Mouse (Mus musculus) brain, adult 2 months (tissue): ENCODE data around the gene Wif1.

Experiments used
- DNase-seq: peaks from one replicate; pipeline ENCODE4 v3.0.0; 2011; ENCODE audit warnings: low read depth, low spot score

Wif1 gene

GRCm38 (mm10) chr10:121070742-121071141 lies 37.0 kb downstream of the Wif1 start:
- no peak for DNase-seq

DNA sequence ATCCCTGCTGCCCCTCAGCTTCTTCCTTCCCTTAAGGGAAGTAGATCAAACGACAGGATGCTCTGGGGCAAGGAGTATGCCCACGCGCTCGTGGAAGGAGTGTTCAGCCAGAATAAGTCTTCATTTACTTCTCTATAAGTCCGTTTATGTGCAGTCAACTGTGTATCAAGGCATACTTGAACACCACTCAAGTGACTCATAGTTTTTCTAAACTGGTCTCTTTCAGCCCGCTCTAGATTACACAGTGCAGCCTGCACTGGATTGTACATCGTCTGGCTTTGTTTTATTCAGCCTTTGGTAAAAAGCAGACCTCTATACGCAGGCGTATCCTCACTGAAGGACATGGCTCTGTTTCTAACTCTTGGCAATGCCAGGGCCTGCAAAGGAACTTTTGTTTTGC lies 46.7 kb downstream of the Wif1 start:
- no peak for DNase-seq

DNA sequence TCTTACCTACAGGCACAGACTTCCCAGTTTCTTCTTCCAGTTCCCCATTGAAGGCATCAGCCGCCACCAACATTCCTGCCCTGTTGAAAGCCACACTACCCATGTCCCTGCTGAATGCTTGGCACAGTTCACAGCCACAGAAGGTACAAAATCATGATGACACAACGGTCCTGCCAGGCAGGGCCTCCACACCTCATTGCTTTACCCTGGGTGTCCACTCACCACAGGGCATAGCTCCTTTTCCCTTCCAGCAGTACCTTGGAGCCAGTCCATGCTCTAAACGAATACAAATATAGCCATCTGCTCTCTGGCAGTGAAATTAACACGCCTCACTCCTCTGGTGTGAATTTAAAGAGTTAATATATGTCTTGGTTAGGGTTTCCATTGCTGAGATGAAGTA lies 49.1 kb downstream of the Wif1 start:
- DNase-seq = no peak

GRCm38 (mm10) chr10:121083512-121083911 lies 49.8 kb downstream of the Wif1 start:
- no peak for DNase-seq

- DNase-seq = no peak
Measured at GRCm38 (mm10) chr10:121088679-121089078, 54.9 kb downstream of the Wif1 start.

DNA sequence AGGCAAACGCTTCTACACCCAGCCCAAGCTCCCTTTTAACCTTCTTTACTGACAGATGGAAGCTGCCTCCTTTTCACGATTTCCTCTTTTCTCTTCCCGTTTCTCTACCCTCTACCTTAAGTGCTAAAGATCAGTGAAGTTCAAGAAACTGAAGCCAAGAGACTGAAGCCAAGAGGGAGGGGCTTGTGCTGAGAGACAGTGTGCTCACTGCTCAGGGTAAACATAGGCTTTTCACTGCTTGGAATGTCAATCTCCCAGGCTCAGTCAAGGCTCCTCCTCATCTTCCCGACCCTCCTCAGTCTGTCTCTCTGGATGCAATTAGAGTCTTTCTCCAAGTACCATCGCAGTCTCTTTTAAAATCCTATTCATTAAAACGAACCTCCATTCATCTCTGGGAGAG lies 55.6 kb downstream of the Wif1 start:
- DNase-seq = no peak

GRCm38 (mm10) chr10:121090006-121090405 lies 56.2 kb downstream of the Wif1 start:
- no peak for DNase-seq

DNA sequence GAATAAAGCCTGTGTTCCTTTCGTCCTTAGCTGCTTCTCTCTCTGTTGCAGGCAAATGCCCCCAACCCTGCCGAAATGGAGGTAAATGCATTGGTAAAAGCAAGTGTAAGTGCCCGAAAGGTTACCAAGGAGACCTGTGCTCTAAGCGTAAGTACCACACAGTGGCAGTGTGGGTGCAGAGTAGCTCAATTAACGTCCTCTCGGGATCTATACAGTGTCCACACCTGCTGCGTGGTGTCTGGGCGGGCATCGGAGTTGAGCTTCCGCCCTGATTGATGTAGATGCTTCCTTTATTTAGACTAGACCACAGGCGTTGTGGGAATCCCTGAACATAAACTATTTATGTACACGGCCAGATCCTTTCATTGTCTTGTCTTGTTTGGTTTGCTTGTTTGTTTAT lies 62.2 kb downstream of the Wif1 start:
- peak; percentile 8 for DNase-seq

DNA sequence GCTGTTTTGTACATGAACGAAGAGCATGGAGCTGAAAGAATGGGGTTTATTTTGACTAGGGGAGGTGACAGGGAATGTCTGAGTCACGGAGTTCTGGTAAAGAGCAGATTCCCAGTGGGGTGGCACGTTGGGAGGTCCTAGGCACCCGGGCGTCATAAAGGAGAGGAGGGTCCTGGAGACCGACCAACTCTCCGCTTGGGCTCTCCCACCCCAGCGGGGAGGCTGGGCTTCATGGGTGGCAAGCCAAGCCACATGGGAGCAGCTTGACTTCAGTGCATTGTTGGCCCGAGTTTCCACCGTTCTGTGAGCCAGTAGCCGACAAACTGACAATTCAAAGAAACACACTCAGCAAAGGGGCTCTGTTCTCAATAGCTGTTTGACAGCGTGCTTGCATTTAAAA lies 64.5 kb downstream of the Wif1 start:
- DNase-seq = no peak

DNA sequence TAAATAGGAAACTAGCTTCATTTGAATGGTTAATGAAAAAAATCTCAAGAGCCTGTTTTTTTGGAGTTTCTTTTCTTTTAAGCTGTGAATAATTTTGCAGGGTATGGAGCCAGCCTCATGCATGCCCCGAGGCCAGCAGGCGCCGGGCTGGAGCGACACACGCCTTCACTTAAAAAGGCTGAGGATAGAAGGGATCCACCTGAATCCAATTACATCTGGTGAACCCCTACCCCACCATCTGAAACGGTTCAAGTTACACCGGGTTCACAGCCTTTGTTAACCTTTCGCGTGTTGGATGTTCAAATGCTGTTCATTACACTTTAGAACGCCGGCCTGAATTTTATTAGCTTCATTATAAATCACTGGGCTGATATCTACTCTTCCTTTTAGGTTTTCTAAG lies 65.9 kb downstream of the Wif1 start:
- no peak for DNase-seq

DNA sequence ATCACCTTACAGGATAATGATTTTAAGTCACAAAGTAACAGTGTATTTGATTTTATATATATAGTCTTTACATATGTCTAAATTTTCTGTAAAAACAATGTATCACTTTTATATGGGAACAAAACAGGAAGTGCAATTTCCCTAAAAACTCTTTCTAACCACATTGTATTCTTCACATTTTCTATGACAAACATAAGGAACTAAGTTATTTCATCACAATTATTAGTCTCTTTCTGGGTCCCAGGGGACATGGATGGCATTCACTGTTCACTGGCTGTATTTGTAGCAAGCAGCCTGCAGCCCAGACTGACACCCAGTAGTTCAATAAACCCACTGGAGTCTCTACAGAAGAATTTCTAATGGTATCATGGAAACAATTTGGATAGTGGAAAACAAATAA lies 82.4 kb downstream of the Wif1 start:
- DNase-seq = no peak

- peak; percentile 4 for DNase-seq
Measured at GRCm38 (mm10) chr10:121116636-121117035, 82.9 kb downstream of the Wif1 start.

- no peak for DNase-seq
Measured at GRCm38 (mm10) chr10:121120751-121121150, 87.0 kb downstream of the Wif1 start.

DNA sequence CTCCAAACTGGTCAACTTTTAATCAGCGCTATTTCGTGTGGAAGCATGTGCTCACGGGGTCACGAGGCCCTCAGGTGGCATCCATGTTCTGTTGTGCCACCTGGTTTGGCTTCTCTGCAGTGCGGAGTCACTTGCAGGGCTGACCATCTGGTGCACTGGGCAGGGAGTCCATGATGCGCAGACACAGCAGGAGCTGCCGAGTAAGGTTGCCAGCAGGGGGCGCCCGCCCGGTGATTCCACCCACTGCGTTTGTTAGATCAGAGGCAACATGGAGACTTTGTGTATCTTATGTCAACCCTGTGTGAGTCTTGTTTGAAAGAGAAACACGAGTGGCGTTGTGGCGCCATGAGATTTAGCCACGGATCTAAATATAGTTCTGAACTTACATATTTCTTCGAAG lies 90.7 kb downstream of the Wif1 start:
- peak; percentile 4 for DNase-seq

- peak; percentile 1 for DNase-seq
Measured at GRCm38 (mm10) chr10:121129000-121129925, 95.5 kb downstream of the Wif1 start.
